Mouse (Mus musculus): ENCODE measurements around the gene Hvcn1. TPM values are rescaled to one million over a fixed set of nuclear protein-coding genes. Genes with fewer than 3 reads are reported as not detected.

The Hvcn1 gene
- polyA plus RNA-seq, 1 experiment from 2014 or later: 1.3 TPM

- Histone ChIP-seq H3K9me3 (replicated peaks) (no peaks in the 10 kb centered on the region), H3K36me3 (0 out of 2 replicates have a peak, but pooled peaks cover 4% of the 10 kb centered on the region), H3K4me1 (peaks cover 54% of the 10 kb centered on the region), H3K4me3 (replicated peaks) (no peak overlapping the region), H3K4me2 (no peak overlapping the region), H3K9ac (replicated peaks) (no peak overlapping the region), H3K27me3 (replicated peaks) (no peaks in the 10 kb centered on the region), H3K27ac (replicated peaks) (no peak overlapping the region)
- no peak for ATAC-seq (ENCODE audit: low FRiP score)
- WGBS: 51% methylated on average over 6 of the region's 6 CpGs
These were observed 84.5 kb downstream of the Hvcn1 start for GRCm38 (mm10) chr5:122291149-122291548.

Other genes with a start within 250 kb of the Hvcn1 start
- 18.0 and 19.9 TPM in 2 replicates for gene Cux2, start 156.7 kb upstream of the Hvcn1 start, polyA plus RNA-seq (2015; fragmentation: Nextera tagmentation; extraction: Ambion mirVana)
- gene Myl2, start 105.9 kb upstream of the Hvcn1 start, polyA plus RNA-seq (2015; fragmentation: Nextera tagmentation; extraction: Ambion mirVana): 1.8 and 4.7 TPM in 2 replicates
- gene Ccdc63, start 66.0 kb upstream of the Hvcn1 start, polyA plus RNA-seq (2015; fragmentation: Nextera tagmentation; extraction: Ambion mirVana): 0.44 TPM in 1 of 2 replicates, not detected in the other
- gene Ppp1cc, start 48.5 kb upstream of the Hvcn1 start, polyA plus RNA-seq (2015; fragmentation: Nextera tagmentation; extraction: Ambion mirVana): 184 and 200 TPM in 2 replicates
- gene Tctn1, start 57.7 kb downstream of the Hvcn1 start, polyA plus RNA-seq (2015; fragmentation: Nextera tagmentation; extraction: Ambion mirVana): 5.8 and 6.0 TPM in 2 replicates
- 8.7 and 9.3 TPM in 2 replicates for gene Pptc7, start 77.6 kb downstream of the Hvcn1 start, polyA plus RNA-seq (2015; fragmentation: Nextera tagmentation; extraction: Ambion mirVana)
- 19.1 and 22.1 TPM in 2 replicates for gene Rad9b, start 147.4 kb downstream of the Hvcn1 start, polyA plus RNA-seq (2015; fragmentation: Nextera tagmentation; extraction: Ambion mirVana)
- gene Vps29, start 147.6 kb downstream of the Hvcn1 start, polyA plus RNA-seq (2015; fragmentation: Nextera tagmentation; extraction: Ambion mirVana): 309 and 343 TPM in 2 replicates
- 45.7 and 51.5 TPM in 2 replicates for gene Gpn3, start 165.1 kb downstream of the Hvcn1 start, polyA plus RNA-seq (2015; fragmentation: Nextera tagmentation; extraction: Ambion mirVana)
- gene Fam216a, start 165.6 kb downstream of the Hvcn1 start, polyA plus RNA-seq (2015; fragmentation: Nextera tagmentation; extraction: Ambion mirVana): 133 and 152 TPM in 2 replicates
- 163 and 167 TPM in 2 replicates for gene Arpc3, start 185.1 kb downstream of the Hvcn1 start, polyA plus RNA-seq (2015; fragmentation: Nextera tagmentation; extraction: Ambion mirVana)
- 47.3 and 47.5 TPM in 2 replicates for gene Anapc7, start 214.9 kb downstream of the Hvcn1 start, polyA plus RNA-seq (2015; fragmentation: Nextera tagmentation; extraction: Ambion mirVana)